In the genomic region with DNA sequence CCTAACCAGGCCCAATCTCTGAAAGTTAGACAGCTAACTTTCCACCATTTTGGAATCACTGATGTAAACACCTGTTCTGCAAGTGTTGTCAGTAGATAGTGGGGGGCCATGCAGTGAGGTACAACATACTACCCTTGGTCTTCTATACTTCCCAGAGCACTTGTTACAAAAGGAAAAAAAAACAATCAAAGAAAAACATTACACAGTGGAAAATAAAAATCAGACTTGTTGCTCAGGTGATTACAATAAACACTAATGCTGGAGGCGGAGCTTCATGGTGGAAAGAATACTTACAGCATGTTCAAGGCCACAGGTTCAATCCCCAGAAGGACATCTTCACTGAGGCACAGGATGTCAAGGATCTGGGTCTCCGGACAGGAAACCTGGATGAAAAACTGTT, we compare ENCODE assay signal across 21 mouse cellular contexts. TPM values are rescaled to one million over a fixed set of nuclear protein-coding genes. Genes with fewer than 3 reads are reported as not detected.
DNase-seq lines count a peak whose midpoint lies in the region; ATAC-seq and TF ChIP-seq lines count a peak whose summit lies in the region.
"Had no signal": no experiment of that assay in that cellular context is flagged by ENCODE, and none has a peak within 500 bp of the region (broad histone marks: within the 10 kb centered on the region; RNA-seq: fewer than 3 reads in every experiment).

No protein-coding gene starts in this region.

- H3K4me2 ChIP-seq in heart, embryonic 16.5 days (ENCODE audit: low read depth, low read length): no peak overlapping the region
- H3K4me2 ChIP-seq in liver, embryonic 14.5 days (ENCODE audit: low read depth): no peak overlapping the region
- H3K4me2 ChIP-seq: embryonic facial prominence, embryonic 15.5 days; hindbrain, embryonic 15.5 days; limb, embryonic 13.5 days; midbrain, embryonic 11.5 days; neural tube, embryonic 13.5 days had no signal

- peak; percentile 62 for DNase-seq in CD4-positive, CD25-positive, alpha-beta regulatory T cell, adult 2 months (ENCODE audit: low read depth, low spot score)
- no peak for DNase-seq in heart, postnatal 4 days
- DNase-seq in liver, embryonic 14.5 days (ENCODE audit: low read depth in 3 of 3, low spot score in 3 of 3): no peak
- DNase-seq in kidney, adult 9 months: no peak
- no peak for DNase-seq in layer of hippocampus, adult 8-10 months (ENCODE audit: low spot score in 2 of 2)
- DNase-seq: adrenal gland, postnatal 10 days; cerebellum, adult 9-10 months; gastrocnemius, postnatal 36 days; heart, postnatal 14 days; lung, postnatal 14 days had no signal

- H3K27ac ChIP-seq in heart, embryonic 16.5 days (ENCODE audit: low read length): peak overlapping the region; percentile 72
- peak overlapping the region; percentile 65 for H3K27ac ChIP-seq in bone marrow, adult 2 months (ENCODE audit: control insufficient read depth, insufficient read depth, low read depth, low read length, poor library complexity)
- H3K27ac ChIP-seq in liver, embryonic 14.5 days: peak overlapping the region; percentile 63
- H3K27ac ChIP-seq: hindbrain, embryonic 15.5 days; neural tube, embryonic 13.5 days; stomach, postnatal 0 days had no signal

- TF ChIP-seq EP300 in liver, embryonic 14.5 days (IDR thresholded peaks at IDR 0.05; ENCODE audit: low read depth): no peak

- peaks cover 37% of the 10 kb centered on the region for H3K4me1 ChIP-seq in heart, embryonic 16.5 days (ENCODE audit: control insufficient read depth, insufficient read depth, low read length)
- H3K4me1 ChIP-seq in bone marrow, adult 2 months (ENCODE audit: control insufficient read depth, insufficient read depth, low read length): peaks cover 24% of the 10 kb centered on the region
- peaks cover 66 to 74% of the 10 kb centered on the region in 2 experiments for H3K4me1 ChIP-seq in liver, embryonic 14.5 days (replicated peaks; ENCODE audit: control insufficient read depth in 2 of 2, insufficient read depth in 2 of 2, low read length in 1 of 2)

- no peaks in the 10 kb centered on the region for H3K27me3 ChIP-seq in heart, embryonic 16.5 days (ENCODE audit: control insufficient read depth, insufficient read depth, low read length)
- no peaks in the 10 kb centered on the region for H3K27me3 ChIP-seq in liver, embryonic 14.5 days (ENCODE audit: control insufficient read depth, insufficient read depth, low read length)
- H3K27me3 ChIP-seq: embryonic facial prominence, embryonic 15.5 days; hindbrain, embryonic 15.5 days; limb, embryonic 13.5 days; neural tube, embryonic 13.5 days had no signal

- ATAC-seq in CD4-positive, CD25-positive, alpha-beta regulatory T cell, adult 4 months: no peak
- ATAC-seq in heart, embryonic 16.5 days (replicated peaks; ENCODE audit: extremely low read depth, insufficient read depth, low FRiP score): no peak
- no peak for ATAC-seq in liver, embryonic 14.5 days (ENCODE audit: insufficient read depth)
- ATAC-seq: intestine, postnatal 0 days had no signal

- H3K4me3 ChIP-seq in heart, embryonic 16.5 days (ENCODE audit: low read length): no peak overlapping the region
- no peak overlapping the region for H3K4me3 ChIP-seq in bone marrow, adult 2 months (replicated peaks; ENCODE audit: control insufficient read depth, low read depth, low read length)
- H3K4me3 ChIP-seq in liver, embryonic 14.5 days (ENCODE audit: insufficient read depth in 1 of 2, low read depth in 2 of 2, low read length in 2 of 2): no peak overlapping the region
- H3K4me3 ChIP-seq: embryonic facial prominence, embryonic 15.5 days; hindbrain, embryonic 15.5 days; limb, embryonic 13.5 days; neural tube, embryonic 13.5 days had no signal

- H3K9ac ChIP-seq in heart, embryonic 16.5 days (ENCODE audit: low read length): no peak overlapping the region
- H3K9ac ChIP-seq in liver, embryonic 14.5 days (replicated peaks): no peak overlapping the region
- H3K9ac ChIP-seq: embryonic facial prominence, embryonic 15.5 days; hindbrain, embryonic 15.5 days; limb, embryonic 13.5 days; neural tube, embryonic 13.5 days had no signal

- 92% methylated on average over 2 of the region's 2 CpGs for WGBS in heart, embryonic 16.5 days
- 91% methylated on average over 2 of the region's 2 CpGs for WGBS in bone marrow, adult 2 months
- 86% methylated on average over 2 of the region's 2 CpGs for WGBS in liver, embryonic 14.5 days (ENCODE audit: insufficient replicate concordance)

- TF ChIP-seq CTCF in bone marrow, adult 2 months (IDR thresholded peaks at IDR 0.05; ENCODE audit: control insufficient read depth, insufficient read depth, low read length): no peak
- no peak for TF ChIP-seq CTCF in liver, embryonic 14.5 days (IDR thresholded peaks at IDR 0.05; ENCODE audit: low read depth)

- peaks cover 17% of the 10 kb centered on the region; the same call in 1 of the 2 replicates for H3K36me3 ChIP-seq in heart, embryonic 16.5 days (ENCODE audit: control insufficient read depth, insufficient read depth)
- H3K36me3 ChIP-seq in liver, embryonic 14.5 days (replicated peaks; ENCODE audit: control insufficient read depth, insufficient read depth, low read depth): peaks cover 54% of the 10 kb centered on the region

- TF ChIP-seq POLR2A in bone marrow, adult 2 months (IDR thresholded peaks at IDR 0.05; ENCODE audit: borderline replicate concordance, control insufficient read depth, low read depth, low read length): no peak

- no peaks in the 10 kb centered on the region for H3K9me3 ChIP-seq in heart, embryonic 16.5 days (replicated peaks; ENCODE audit: control insufficient read depth, low read length)
- no peaks in the 10 kb centered on the region for H3K9me3 ChIP-seq in liver, embryonic 14.5 days (ENCODE audit: control insufficient read depth, low read length)
- H3K9me3 ChIP-seq: embryonic facial prominence, embryonic 15.5 days; hindbrain, embryonic 15.5 days; limb, embryonic 13.5 days; neural tube, embryonic 13.5 days had no signal

RNA-seq across cellular contexts. Expression of gene Plekho2, which starts 27.1 kb away (rescaled TPM):
- 10 to 100 TPM; 53.6 to 81.0 TPM for polyA plus RNA-seq in CD4-positive, CD25-positive, alpha-beta regulatory T cell, adult 4 months (2017; shearing (Covaris generic))
- 11.0 and 12.0 TPM in 2 replicates for polyA plus RNA-seq in heart, embryonic 16.5 days (2015; fragmentation: Nextera tagmentation; extraction: Ambion mirVana)
- 10 to 100 TPM; 17.9 to 19.4 TPM for total RNA-seq in heart, postnatal 4 days (2021)
- polyA plus RNA-seq in bone marrow, adult 2 months (2011; ENCODE audit: insufficient read depth, insufficient read length, low replicate concordance, missing spikeins): 25.7 and 55.0 TPM in 2 replicates
- polyA plus RNA-seq in liver, embryonic 14.5 days (2012; rRNA removed): 15.5 and 15.7 TPM in 2 replicates
- polyA plus RNA-seq in liver, embryonic 14.5 days (2014; fragmentation: Nextera tagmentation; extraction: Ambion mirVana): 21.5 and 24.2 TPM in 2 replicates
- 10 to 100 TPM; 13.4 to 21.0 (median 14.2) TPM for total RNA-seq in layer of hippocampus, adult 8-10 months (2022)

RNA-seq across cellular contexts. Expression of gene Ankdd1a, which starts 32.7 kb away (rescaled TPM):
- polyA plus RNA-seq in CD4-positive, CD25-positive, alpha-beta regulatory T cell, adult 4 months (2017; shearing (Covaris generic)): under 1 TPM in 1 of 2 experiments, not detected in 1; 0.35 TPM
- polyA plus RNA-seq in heart, embryonic 16.5 days (2015; fragmentation: Nextera tagmentation; extraction: Ambion mirVana): not detected in 2 replicates
- not detected for total RNA-seq in heart, postnatal 4 days (2021)
- polyA plus RNA-seq in bone marrow, adult 2 months (2011; ENCODE audit: insufficient read depth, insufficient read length, low replicate concordance, missing spikeins): 1.2 TPM in 1 of 2 replicates, not detected in the other
- polyA plus RNA-seq in liver, embryonic 14.5 days (2012; rRNA removed): 0.06 TPM in 1 of 2 replicates, not detected in the other
- polyA plus RNA-seq in liver, embryonic 14.5 days (2014; fragmentation: Nextera tagmentation; extraction: Ambion mirVana): not detected in 2 replicates
- total RNA-seq in layer of hippocampus, adult 8-10 months (2022): 1 to 10 TPM; 2.2 to 3.4 (median 2.8) TPM
- total RNA-seq: gastrocnemius, postnatal 36 days; heart, postnatal 14 days had no signal
- polyA plus RNA-seq: intestine, postnatal 0 days; limb, embryonic 13.5 days; midbrain, embryonic 11.5 days had no signal

RNA-seq across cellular contexts. Expression of gene Pif1, which starts 34.2 kb away (rescaled TPM):
- polyA plus RNA-seq in CD4-positive, CD25-positive, alpha-beta regulatory T cell, adult 4 months (2017; shearing (Covaris generic)): 1 to 10 TPM in 1 of 2 experiments, under 1 TPM in 1; 0.73 to 1.1 TPM
- polyA plus RNA-seq in heart, embryonic 16.5 days (2015; fragmentation: Nextera tagmentation; extraction: Ambion mirVana): 11.9 and 13.9 TPM in 2 replicates
- total RNA-seq in heart, postnatal 4 days (2021): 1 to 10 TPM; 6.2 to 7.6 TPM
- polyA plus RNA-seq in bone marrow, adult 2 months (2011; ENCODE audit: insufficient read depth, insufficient read length, low replicate concordance, missing spikeins): 16.5 and 29.8 TPM in 2 replicates
- 10.8 and 11.9 TPM in 2 replicates for polyA plus RNA-seq in liver, embryonic 14.5 days (2012; rRNA removed)
- 6.8 and 7.7 TPM in 2 replicates for polyA plus RNA-seq in liver, embryonic 14.5 days (2014; fragmentation: Nextera tagmentation; extraction: Ambion mirVana)
- under 1 TPM; 0.09 to 0.24 (median 0.16) TPM for total RNA-seq in layer of hippocampus, adult 8-10 months (2022)
- total RNA-seq: monocyte, adult 5-6 weeks had no signal
